Mouse (Mus musculus) kidney, postnatal 10 days (tissue): ENCODE results near the gene Slc26a8.

ENCODE experiments used
- DNase-seq: peaks from one replicate; pipeline ENCODE4 v3.0.0; 2021; ENCODE audit warnings: mixed read lengths

Slc26a8 gene

DNA sequence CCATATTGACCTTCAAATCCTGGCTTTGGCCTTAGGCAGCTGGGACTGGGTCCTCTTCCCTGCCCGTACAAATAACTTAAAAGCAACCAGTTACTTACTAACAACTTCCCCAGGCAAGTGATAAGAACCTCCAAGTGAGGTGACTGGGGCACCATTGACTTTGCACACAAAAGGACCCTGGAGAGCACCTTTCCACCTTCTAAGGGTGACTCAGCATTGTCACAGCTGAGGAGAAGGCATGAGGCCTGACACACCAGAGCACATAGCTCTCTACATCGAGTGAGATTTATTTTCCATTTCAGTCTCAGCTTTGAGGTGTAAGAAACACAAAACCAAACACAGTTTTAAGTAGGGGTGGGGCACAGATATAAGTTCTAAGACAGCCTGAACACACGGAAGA is 99.4 kb downstream of the Slc26a8 start:
- no peak for DNase-seq

GRCm38 (mm10) chr17:28588591-28588990 is 101.4 kb downstream of the Slc26a8 start:
- no peak for DNase-seq
